Mouse (Mus musculus): ENCODE results near the gene Cttnbp2nl.

Cttnbp2nl gene

GRCm38 (mm10) chr3:105052937-105053697, at the start of gene Cttnbp2nl:
Cttnbp2nl (minus strand) TSS chr3:105053146.
- DNase-seq: peak; percentile 99

- no peak for DNase-seq
Measured at GRCm38 (mm10) chr3:105100270-105100589, 47.3 kb upstream of the Cttnbp2nl start.

GRCm38 (mm10) chr3:105099526-105100269, 46.8 kb upstream of the Cttnbp2nl start:
- DNase-seq: no peak

- no peak for DNase-seq
Measured at GRCm38 (mm10) chr3:105097581-105097980, 44.6 kb upstream of the Cttnbp2nl start.

GRCm38 (mm10) chr3:105095026-105095425, 42.1 kb upstream of the Cttnbp2nl start:
- no peak for DNase-seq

- DNase-seq: no peak
Measured at GRCm38 (mm10) chr3:105094448-105094847, 41.5 kb upstream of the Cttnbp2nl start.

- DNase-seq: peak; percentile 25
Measured at GRCm38 (mm10) chr3:105092721-105093505, 40.0 kb upstream of the Cttnbp2nl start.

- DNase-seq: peak; percentile 69
Measured at GRCm38 (mm10) chr3:105090981-105091380, 38.0 kb upstream of the Cttnbp2nl start.

GRCm38 (mm10) chr3:105090147-105090546, 37.2 kb upstream of the Cttnbp2nl start:
- DNase-seq: no peak

- DNase-seq: no peak
Measured at GRCm38 (mm10) chr3:105088638-105089037, 35.7 kb upstream of the Cttnbp2nl start.

- peak; percentile 63 for DNase-seq
Measured at GRCm38 (mm10) chr3:105087344-105087743, 34.4 kb upstream of the Cttnbp2nl start.

GRCm38 (mm10) chr3:105078231-105078826, 25.4 kb upstream of the Cttnbp2nl start:
- peak; percentile 84 for DNase-seq

- DNase-seq: no peak
Measured at GRCm38 (mm10) chr3:105075796-105076195, 22.9 kb upstream of the Cttnbp2nl start.

GRCm38 (mm10) chr3:105072536-105072935, 19.6 kb upstream of the Cttnbp2nl start:
- DNase-seq: no peak

GRCm38 (mm10) chr3:105071251-105071650, 18.3 kb upstream of the Cttnbp2nl start:
- DNase-seq: no peak

- DNase-seq: no peak
Measured at GRCm38 (mm10) chr3:105070553-105070952, 17.6 kb upstream of the Cttnbp2nl start.

- no peak for DNase-seq
Measured at GRCm38 (mm10) chr3:105066544-105066943, 13.6 kb upstream of the Cttnbp2nl start, which contains the start of gene 4930564D02Rik. 4930564D02Rik (plus strand) TSS chr3:105066844.

- no peak for DNase-seq
Measured at GRCm38 (mm10) chr3:105062676-105063075, 9.7 kb upstream of the Cttnbp2nl start.

- no peak for DNase-seq
Measured at GRCm38 (mm10) chr3:105061991-105062390, 9.0 kb upstream of the Cttnbp2nl start.

- DNase-seq: no peak
Measured at GRCm38 (mm10) chr3:105061496-105061895, 8.6 kb upstream of the Cttnbp2nl start.

GRCm38 (mm10) chr3:105060992-105061391, 8.0 kb upstream of the Cttnbp2nl start:
- DNase-seq: no peak

GRCm38 (mm10) chr3:105059911-105060310, 7.0 kb upstream of the Cttnbp2nl start:
- no peak for DNase-seq
